Mouse (Mus musculus) kidney, postnatal 0 days (tissue): ENCODE results near the gene Nol6. TPM values are rescaled to one million over a fixed set of nuclear protein-coding genes. Genes with fewer than 3 reads are reported as not detected.
A peak's percentile ranks its signal among the peaks of the same experiment; 100 is the strongest.

Experiments
- ATAC-seq: fragments of 200-750 bp; cut with Nextera tagmentation; replicated peaks from 2 replicates; pipeline ENCODE4 v1.8.0; 2017; ENCODE audit warnings: low read depth, moderate number of reproducible peaks, moderate TSS enrichment, moderate library complexity; ENCODE audit not compliant: low FRiP score
- DNase-seq: peaks from one replicate; pipeline ENCODE4 v3.0.0-alpha.2; 2016; ENCODE audit warnings: low spot score
- H3K27ac ChIP-seq: fragments of 300-500 bp; sonication (generic); 2 replicates; pipeline ENCODE4 v1.5.1; 2014; ENCODE audit warnings: mild to moderate bottlenecking
- H3K27me3 ChIP-seq: fragments of 300-500 bp; sonication (generic); 2 replicates; pipeline ENCODE4 v1.6.1; 2014; ENCODE audit warnings: low read length, mixed read lengths; ENCODE audit not compliant: insufficient read depth
- H3K36me3 ChIP-seq: fragments of 300-500 bp; sonication (generic); 2 replicates; pipeline ENCODE4 v1.6.1; 2014; ENCODE audit warnings: low read length, mixed read lengths; ENCODE audit not compliant: insufficient read depth
- H3K4me1 ChIP-seq: fragments of 300-500 bp; sonication (generic); replicated peaks from 2 replicates; pipeline ENCODE4 v1.6.1; 2014; ENCODE audit warnings: antibody characterized with exemption, low read length, mixed read lengths; ENCODE audit not compliant: insufficient read depth
- H3K4me2 ChIP-seq: fragments of 300-500 bp; sonication (generic); 2 replicates; pipeline ENCODE4 v1.6.1; 2014; ENCODE audit warnings: mild to moderate bottlenecking, low read length, moderate library complexity, mixed read lengths
- H3K4me3 ChIP-seq: fragments of 300-500 bp; sonication (generic); replicated peaks from 2 replicates; pipeline ENCODE4 v1.5.1; 2014; ENCODE audit warnings: low read depth, low read length
- H3K9ac ChIP-seq: fragments of 300-500 bp; sonication (generic); 2 replicates; pipeline ENCODE4 v1.6.1; 2014; ENCODE audit warnings: low read depth, low read length
- H3K9me3 ChIP-seq: fragments of 300-500 bp; sonication (generic); replicated peaks from 2 replicates; pipeline ENCODE4 v1.6.1; 2016; ENCODE audit warnings: low read length, inconsistent platforms, mixed read lengths
- CTCF ChIP-seq: IDR thresholded peaks from 2 replicates; pipeline ENCODE4 v1.5.1; 2016; ENCODE audit warnings: antibody characterized with exemption, low read depth, mild to moderate bottlenecking, moderate library complexity
- WGBS: fragments of 180-500 bp; shearing (Covaris S2); extraction: QIAGEN DNeasy Blood & Tissue Kit; methylation state at CpG from one replicate; pipeline ENCODE4 v1.1.7; 2014; 5-methylcytosine and 5-hydroxymethylcytosine counted together
- polyA plus RNA-seq: library from polyadenylated mRNA; unstranded; fragments of >200 nt; fragmentation: Nextera tagmentation; extraction: Ambion mirVana; gene quantifications from 2 replicates; pipeline ENCODE4 v1.2.1, GENCODE M21; 2015

Nol6 gene
- polyA plus RNA-seq, 1 experiment from 2014 or later = 18.1 TPM

DNA sequence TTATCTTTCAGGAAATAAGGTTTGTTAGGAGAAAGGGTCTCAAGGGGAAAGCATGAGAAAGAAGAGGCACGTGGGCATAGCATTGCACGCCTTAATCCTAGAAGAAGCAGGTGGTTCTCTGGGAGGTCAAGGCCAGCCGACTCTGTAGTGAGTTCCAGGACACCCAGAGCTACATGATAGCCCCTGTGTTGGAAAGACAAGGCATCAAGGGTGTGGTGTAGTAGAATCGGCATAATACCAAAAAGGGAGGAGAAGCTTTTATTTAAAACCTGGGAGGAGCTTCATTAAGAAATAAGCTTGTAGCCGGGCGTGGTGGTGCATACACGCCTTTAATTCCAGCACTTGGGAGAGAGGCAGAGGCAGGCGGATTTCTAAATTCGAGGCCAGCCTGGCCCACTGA is 32.7 kb upstream of the Nol6 start:
- H3K36me3 ChIP-seq = no peaks in the 10 kb centered on the region
- no peak overlapping the region for H3K4me3 ChIP-seq
- no peak overlapping the region for H3K27ac ChIP-seq
- 74% methylated on average over 9 of the region's 9 CpGs for WGBS
- ATAC-seq = no peak
- H3K9ac ChIP-seq = no peak overlapping the region
- H3K9me3 ChIP-seq = no peaks in the 10 kb centered on the region
- DNase-seq = no peak
- H3K27me3 ChIP-seq = no peaks in the 10 kb centered on the region
- H3K4me2 ChIP-seq = no peak overlapping the region
- no peak for TF ChIP-seq CTCF
- peaks cover 4% of the 10 kb centered on the region; the same call in 1 of the 2 replicates for H3K4me1 ChIP-seq

DNA sequence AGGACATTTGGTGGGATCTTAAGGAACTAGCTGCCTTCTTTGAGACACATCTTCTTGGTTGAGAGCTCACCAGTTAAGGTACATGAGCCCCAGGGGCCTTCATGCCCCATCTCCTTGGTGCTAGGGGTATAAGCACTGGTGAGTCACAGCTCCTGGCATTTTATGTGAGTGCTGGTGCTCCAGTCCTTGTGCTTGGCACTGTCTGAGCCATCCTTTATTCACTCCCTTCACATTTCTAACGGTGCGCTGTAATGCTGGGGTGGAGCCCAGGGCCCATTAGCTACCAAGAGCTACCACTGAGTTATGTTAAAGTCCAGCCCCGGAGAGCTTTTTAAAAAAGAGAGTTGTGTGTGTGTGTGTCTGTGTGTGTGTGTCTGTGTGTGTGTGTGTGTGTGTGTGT is 28.9 kb upstream of the Nol6 start:
- H3K9me3 ChIP-seq = no peaks in the 10 kb centered on the region
- H3K9ac ChIP-seq = no peak overlapping the region
- H3K4me1 ChIP-seq = peaks cover 3% of the 10 kb centered on the region; the same call in 1 of the 2 replicates
- 76% methylated on average over 3 of the region's 3 CpGs for WGBS
- DNase-seq (no peak), ATAC-seq (no peak)
- H3K27ac ChIP-seq = no peak overlapping the region
- H3K27me3 ChIP-seq = no peaks in the 10 kb centered on the region
- TF ChIP-seq CTCF = no peak
- no peak overlapping the region for H3K4me3 ChIP-seq
- no peaks in the 10 kb centered on the region for H3K36me3 ChIP-seq
- no peak overlapping the region for H3K4me2 ChIP-seq

DNA sequence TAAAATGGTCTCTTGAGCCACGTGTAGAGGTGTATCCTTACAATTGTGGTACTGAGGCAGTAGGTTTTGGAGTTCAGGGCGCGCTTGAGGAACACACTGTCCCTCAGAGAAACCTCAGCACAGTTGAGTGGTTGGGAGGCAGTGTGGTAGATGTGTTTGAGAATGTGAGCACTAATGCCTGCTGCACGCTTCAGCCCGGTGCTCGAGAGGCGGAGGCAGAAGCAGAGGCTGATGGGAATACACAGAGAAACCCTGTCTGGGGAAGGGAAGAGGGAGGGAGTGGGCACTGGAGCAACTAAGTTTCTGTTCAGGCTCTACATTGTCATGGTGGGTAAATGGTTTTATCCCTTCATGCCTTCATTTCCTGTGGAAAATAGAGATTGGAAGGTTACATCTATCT is 26.9 kb upstream of the Nol6 start:
- DNase-seq (no peak), ATAC-seq (no peak)
- H3K4me1 ChIP-seq = no peaks in the 10 kb centered on the region
- H3K9ac ChIP-seq = no peak overlapping the region
- no peak overlapping the region for H3K27ac ChIP-seq
- no peaks in the 10 kb centered on the region for H3K36me3 ChIP-seq
- H3K4me3 ChIP-seq = no peak overlapping the region
- H3K9me3 ChIP-seq = no peaks in the 10 kb centered on the region
- H3K4me2 ChIP-seq = no peak overlapping the region
- no peak for TF ChIP-seq CTCF
- no peaks in the 10 kb centered on the region for H3K27me3 ChIP-seq
- WGBS = 90% methylated on average over 7 of the region's 7 CpGs

DNA sequence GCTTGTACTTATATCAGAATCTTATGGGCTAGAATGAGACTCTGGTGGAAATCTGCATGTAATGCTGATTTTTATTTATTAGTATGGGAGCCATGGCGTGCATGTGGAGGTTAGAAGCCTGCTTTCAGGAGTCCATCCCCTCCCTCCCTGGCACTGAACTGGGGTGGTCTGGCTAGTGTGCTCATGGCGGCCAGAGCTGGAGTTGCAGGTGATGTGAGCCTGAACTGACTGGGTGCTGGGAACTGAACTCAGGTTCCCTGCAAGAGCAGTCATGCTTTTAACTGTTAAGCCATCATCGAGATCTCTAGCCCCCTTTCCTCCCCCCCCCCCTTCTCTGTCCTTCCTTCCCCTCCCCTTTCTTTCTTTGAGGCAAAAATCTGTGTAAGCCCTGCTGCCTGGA is 25.6 kb upstream of the Nol6 start:
- Histone ChIP-seq H3K4me1 (no peaks in the 10 kb centered on the region), H3K27me3 (no peaks in the 10 kb centered on the region), H3K9ac (no peak overlapping the region), H3K4me3 (no peak overlapping the region), H3K9me3 (no peaks in the 10 kb centered on the region), H3K4me2 (no peak overlapping the region), H3K27ac (no peak overlapping the region), H3K36me3 (no peaks in the 10 kb centered on the region)
- no peak for TF ChIP-seq CTCF
- DNase-seq = no peak
- ATAC-seq = no peak
- WGBS = 62% methylated on average over 3 of the region's 3 CpGs

DNA sequence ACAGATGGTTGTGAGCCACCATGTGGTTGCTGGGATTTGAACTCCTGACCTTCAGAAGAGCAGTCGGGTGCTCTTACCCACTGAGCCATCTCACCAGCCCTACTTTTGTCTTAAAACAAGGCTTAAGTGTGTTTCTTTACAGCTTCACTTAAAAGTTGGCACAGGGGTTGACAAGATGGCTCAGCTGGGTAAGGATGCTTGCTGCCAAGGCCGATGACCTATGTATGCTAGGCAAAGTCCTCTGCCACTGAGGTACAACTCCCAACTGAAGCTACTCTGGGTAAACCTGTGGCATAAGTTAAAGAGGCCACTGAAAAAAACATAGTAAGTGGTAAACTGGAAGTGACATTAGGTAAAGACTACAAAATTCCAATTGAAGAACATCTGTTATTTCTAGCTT is 18.3 kb upstream of the Nol6 start:
- Histone ChIP-seq H3K27me3 (no peaks in the 10 kb centered on the region), H3K36me3 (0 out of 2 replicates have a peak, but pooled peaks cover 3% of the 10 kb centered on the region), H3K27ac (no peak overlapping the region), H3K9me3 (no peaks in the 10 kb centered on the region), H3K4me2 (no peak overlapping the region), H3K4me3 (no peak overlapping the region), H3K9ac (no peak overlapping the region), H3K4me1 (no peaks in the 10 kb centered on the region)
- ATAC-seq (no peak), DNase-seq (no peak)
- 86% methylated on average over 2 of the region's 2 CpGs for WGBS
- TF ChIP-seq CTCF = no peak

DNA sequence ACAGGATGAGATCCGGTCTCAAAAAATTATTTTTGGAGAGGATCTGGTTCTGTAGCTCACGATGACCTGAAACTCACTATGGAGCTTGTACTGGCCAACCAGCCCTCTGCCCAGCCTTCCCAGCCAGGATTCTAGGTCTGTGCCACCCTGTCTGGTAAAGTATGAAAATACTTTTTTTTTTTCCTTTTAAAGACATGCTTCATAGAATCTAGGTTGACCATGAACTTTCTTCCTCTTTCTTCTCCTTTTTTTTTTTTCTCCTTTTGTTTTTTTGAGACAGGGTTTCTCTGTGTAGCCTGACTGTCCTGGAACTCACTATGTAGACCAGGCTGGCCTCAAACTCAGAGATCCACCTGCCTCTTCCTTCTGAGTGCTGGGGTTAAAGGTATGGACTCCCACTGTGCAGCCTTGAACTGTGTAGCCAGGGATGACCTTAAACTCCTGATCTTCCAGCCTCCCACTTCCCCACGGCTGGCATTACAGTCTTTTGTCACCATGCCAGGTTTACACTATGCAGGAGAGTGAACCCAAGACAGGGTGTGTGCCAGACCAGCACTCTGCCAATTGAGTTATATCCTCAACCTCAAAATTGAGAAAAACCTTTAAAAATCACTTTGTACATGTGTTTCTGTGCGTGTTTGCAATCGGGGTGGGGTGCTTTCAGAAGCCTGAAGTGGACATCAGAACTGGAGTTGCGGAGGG is 16.1 kb upstream of the Nol6 start:
- Histone ChIP-seq H3K4me2 (no peak overlapping the region), H3K9me3 (no peaks in the 10 kb centered on the region), H3K27me3 (no peaks in the 10 kb centered on the region), H3K4me3 (no peak overlapping the region), H3K4me1 (no peaks in the 10 kb centered on the region), H3K36me3 (0 out of 2 replicates have a peak, but pooled peaks cover 3% of the 10 kb centered on the region), H3K9ac (no peak overlapping the region), H3K27ac (no peak overlapping the region)
- ATAC-seq = no peak
- DNase-seq = no peak
- whole genome bisulfite sequencing = 85% methylated on average over 6 of the region's 6 CpGs
- TF ChIP-seq CTCF = no peak

DNA sequence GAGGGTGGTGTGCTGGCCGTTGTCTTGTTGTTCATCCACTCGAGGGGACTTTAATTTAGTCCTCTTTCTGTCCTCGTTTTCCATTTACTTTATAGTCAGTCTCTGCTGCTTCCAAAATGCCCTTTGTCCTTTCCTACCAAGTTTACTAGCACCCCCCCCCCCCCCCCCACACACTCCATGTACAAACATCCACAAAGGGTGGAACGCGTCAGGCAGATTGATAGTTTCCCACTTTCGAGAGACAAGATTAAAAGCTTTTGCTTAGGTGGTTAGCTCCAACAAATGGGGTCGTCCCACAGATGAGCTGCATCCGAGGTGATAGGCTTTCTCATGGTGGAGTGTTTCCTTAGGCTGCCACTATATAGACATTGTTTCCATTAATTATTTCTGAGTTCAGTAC is 12.6 kb upstream of the Nol6 start:
- no peak for TF ChIP-seq CTCF
- Histone ChIP-seq H3K9ac (peak overlapping the region; percentile 96), H3K4me2 (peak overlapping the region; percentile 69), H3K9me3 (no peaks in the 10 kb centered on the region), H3K36me3 (no peaks in the 10 kb centered on the region), H3K4me1 (no peaks in the 10 kb centered on the region), H3K4me3 (peak overlapping the region; percentile 91), H3K27me3 (no peaks in the 10 kb centered on the region), H3K27ac (peak overlapping the region; percentile 99)
- ATAC-seq (no peak), DNase-seq (peak; percentile 27)
- under 1% methylated on average over 8 of the region's 8 CpGs for WGBS
